Mouse (Mus musculus): ENCODE measurements at regions not wholly inside any gene's neighbourhood (a gene's known extent, or its start where the extent isn't known, plus 50 kb on each side); places are given as distances from the start of the nearest gene placed in this dataset.

GRCm38 (mm10) chr8:15244770-15245485 lies 199.1 kb upstream of the BB014433 start:
- Histone ChIP-seq H3K4me1 (replicated peaks) (no peaks in the 10 kb centered on the region), H3K4me2 (no peak overlapping the region), H3K27ac (no peak overlapping the region), H3K36me3 (no peaks in the 10 kb centered on the region), H3K9ac (no peak overlapping the region), H3K27me3 (no peaks in the 10 kb centered on the region), H3K9me3 (replicated peaks) (no peaks in the 10 kb centered on the region; the same call in 1 of the 2 replicates), H3K4me3 (replicated peaks) (no peak overlapping the region)
- no peak for ATAC-seq (ENCODE audit: low read depth)
- 78% methylated on average over 12 of the region's 12 CpGs for WGBS (ENCODE audit: insufficient replicate concordance)
- DNase-seq: no peak

GRCm38 (mm10) chr8:15235410-15235809 lies 189.5 kb upstream of the BB014433 start:
- 59% methylated on average over 3 of the region's 3 CpGs for WGBS (ENCODE audit: insufficient replicate concordance)
- ATAC-seq (ENCODE audit: low read depth): no peak
- Histone ChIP-seq H3K4me3 (replicated peaks) (no peak overlapping the region), H3K27ac (no peak overlapping the region), H3K27me3 (no peaks in the 10 kb centered on the region), H3K4me2 (no peak overlapping the region), H3K9me3 (replicated peaks) (no peaks in the 10 kb centered on the region), H3K4me1 (replicated peaks) (no peaks in the 10 kb centered on the region), H3K36me3 (no peaks in the 10 kb centered on the region), H3K9ac (no peak overlapping the region)
- DNase-seq: no peak

- Histone ChIP-seq H3K4me1 (replicated peaks) (no peaks in the 10 kb centered on the region), H3K27me3 (no peaks in the 10 kb centered on the region), H3K9ac (no peak overlapping the region), H3K4me2 (no peak overlapping the region), H3K36me3 (no peaks in the 10 kb centered on the region), H3K4me3 (replicated peaks) (no peak overlapping the region), H3K9me3 (replicated peaks) (no peaks in the 10 kb centered on the region), H3K27ac (no peak overlapping the region)
- WGBS (ENCODE audit: insufficient replicate concordance): 57% methylated on average over 8 of the region's 8 CpGs
- DNase-seq (no peak), ATAC-seq (ENCODE audit: low read depth) (no peak)
Observed at GRCm38 (mm10) chr8:15233241-15233640, 187.4 kb upstream of the BB014433 start.

- H3K27me3 ChIP-seq: no peaks in the 10 kb centered on the region
- no peak overlapping the region for H3K4me2 ChIP-seq
- H3K4me3 ChIP-seq (replicated peaks): no peak overlapping the region
- ATAC-seq (ENCODE audit: low read depth): no peak
- 47% methylated on average over 2 of the region's 2 CpGs for WGBS (ENCODE audit: insufficient replicate concordance)
- DNase-seq: no peak
- H3K9ac ChIP-seq: no peak overlapping the region
- H3K9me3 ChIP-seq (replicated peaks): no peaks in the 10 kb centered on the region
- no peaks in the 10 kb centered on the region for H3K4me1 ChIP-seq (replicated peaks)
- H3K27ac ChIP-seq: no peak overlapping the region
- no peaks in the 10 kb centered on the region for H3K36me3 ChIP-seq
Observed at GRCm38 (mm10) chr8:15230217-15230616, 184.3 kb upstream of the BB014433 start.

- no peaks in the 10 kb centered on the region for H3K9me3 ChIP-seq (replicated peaks)
- WGBS (ENCODE audit: insufficient replicate concordance): 42% methylated on average over 13 of the region's 13 CpGs
- H3K27me3 ChIP-seq: no peaks in the 10 kb centered on the region
- no peaks in the 10 kb centered on the region for H3K4me1 ChIP-seq (replicated peaks)
- no peaks in the 10 kb centered on the region for H3K36me3 ChIP-seq
- H3K4me2 ChIP-seq: no peak overlapping the region
- DNase-seq: no peak
- H3K27ac ChIP-seq: no peak overlapping the region
- ATAC-seq (ENCODE audit: low read depth): no peak
- no peak overlapping the region for H3K9ac ChIP-seq
- no peak overlapping the region for H3K4me3 ChIP-seq (replicated peaks)
Observed at GRCm38 (mm10) chr8:15221211-15221912, 175.5 kb upstream of the BB014433 start.

- WGBS (ENCODE audit: insufficient replicate concordance): 47% methylated on average over 6 of the region's 6 CpGs
- DNase-seq (no peak), ATAC-seq (ENCODE audit: low read depth) (no peak)
- Histone ChIP-seq H3K4me1 (replicated peaks) (no peaks in the 10 kb centered on the region), H3K4me3 (replicated peaks) (no peak overlapping the region), H3K4me2 (no peak overlapping the region), H3K9me3 (replicated peaks) (no peaks in the 10 kb centered on the region), H3K36me3 (no peaks in the 10 kb centered on the region), H3K27ac (no peak overlapping the region), H3K9ac (no peak overlapping the region), H3K27me3 (no peaks in the 10 kb centered on the region)
Observed at GRCm38 (mm10) chr8:15209856-15210521, 164.1 kb upstream of the BB014433 start.

GRCm38 (mm10) chr8:15201556-15201955 lies 155.7 kb upstream of the BB014433 start:
- H3K4me1 ChIP-seq (replicated peaks): no peaks in the 10 kb centered on the region
- no peaks in the 10 kb centered on the region for H3K36me3 ChIP-seq
- WGBS (ENCODE audit: insufficient replicate concordance): 75% methylated on average over 6 of the region's 6 CpGs
- H3K27me3 ChIP-seq: no peaks in the 10 kb centered on the region
- H3K4me3 ChIP-seq (replicated peaks): no peak overlapping the region
- no peak overlapping the region for H3K9ac ChIP-seq
- no peak overlapping the region for H3K4me2 ChIP-seq
- H3K27ac ChIP-seq: no peak overlapping the region
- no peak for ATAC-seq (ENCODE audit: low read depth)
- no peak for DNase-seq
- H3K9me3 ChIP-seq (replicated peaks): no peaks in the 10 kb centered on the region

- Histone ChIP-seq H3K36me3 (no peaks in the 10 kb centered on the region), H3K4me3 (replicated peaks) (no peak overlapping the region), H3K27me3 (no peaks in the 10 kb centered on the region), H3K9me3 (replicated peaks) (no peaks in the 10 kb centered on the region), H3K27ac (no peak overlapping the region), H3K4me2 (no peak overlapping the region), H3K4me1 (replicated peaks) (no peaks in the 10 kb centered on the region), H3K9ac (no peak overlapping the region)
- DNase-seq (no peak), ATAC-seq (ENCODE audit: low read depth) (no peak)
- WGBS (ENCODE audit: insufficient replicate concordance): 64% methylated on average over 3 of the region's 3 CpGs
Observed at GRCm38 (mm10) chr8:15190708-15191107, 144.8 kb upstream of the BB014433 start.

- DNase-seq (no peak), ATAC-seq (ENCODE audit: low read depth) (no peak)
- Histone ChIP-seq H3K4me1 (replicated peaks) (no peaks in the 10 kb centered on the region), H3K36me3 (no peaks in the 10 kb centered on the region), H3K4me2 (no peak overlapping the region), H3K27me3 (no peaks in the 10 kb centered on the region), H3K27ac (no peak overlapping the region), H3K9me3 (replicated peaks) (no peaks in the 10 kb centered on the region), H3K4me3 (replicated peaks) (no peak overlapping the region), H3K9ac (no peak overlapping the region)
- 49% methylated on average over 10 of the region's 10 CpGs for WGBS (ENCODE audit: insufficient replicate concordance)
Observed at GRCm38 (mm10) chr8:15189079-15189612, 143.3 kb upstream of the BB014433 start.
